Mouse (Mus musculus) stomach, embryonic 16.5 days (tissue): ENCODE results near the gene Rbm34. TPM values are rescaled to one million over a fixed set of nuclear protein-coding genes. Genes with fewer than 3 reads are reported as not detected.
A peak's percentile ranks its signal among the peaks of the same experiment; 100 is the strongest.
"Not testable (repeated sequence)": the region's sequence is repeated elsewhere in the genome, so short reads cannot be mapped to it uniquely, and the experiment has no call there.

Experiments used
- ATAC-seq: fragments of 200-750 bp; cut with Nextera tagmentation; 2 replicates; pipeline ENCODE4 v1.8.0; 2017; ENCODE audit warnings: moderate number of reproducible peaks, moderate TSS enrichment; ENCODE audit not compliant: insufficient read depth, low FRiP score
- H3K27ac ChIP-seq: fragments of 300-500 bp; sonication (generic); 2 replicates; pipeline ENCODE4 v1.5.1; 2014; ENCODE audit warnings: low read length
- H3K27me3 ChIP-seq: fragments of 300-500 bp; sonication (generic); 2 replicates; pipeline ENCODE4 v1.6.1; 2014; ENCODE audit warnings: low read length, control low read depth, mixed read lengths; ENCODE audit not compliant: control insufficient read depth, insufficient read depth
- H3K36me3 ChIP-seq: fragments of 300-500 bp; sonication (generic); 2 replicates; pipeline ENCODE4 v1.6.1; 2014; ENCODE audit warnings: low read length; ENCODE audit not compliant: control insufficient read depth, insufficient read depth
- H3K4me1 ChIP-seq: fragments of 300-500 bp; sonication (generic); 2 replicates; pipeline ENCODE4 v1.6.1; 2014; ENCODE audit warnings: low read length, control low read depth, mixed read lengths; ENCODE audit not compliant: control insufficient read depth, insufficient read depth
- H3K4me2 ChIP-seq: fragments of 300-500 bp; sonication (generic); 2 replicates; pipeline ENCODE4 v1.6.1; 2014; ENCODE audit warnings: low read depth, low read length, mixed read lengths
- H3K4me3 ChIP-seq: fragments of 300-500 bp; sonication (generic); replicated peaks from 2 replicates; pipeline ENCODE4 v1.5.1; 2014; ENCODE audit warnings: mild to moderate bottlenecking, low read length
- H3K9ac ChIP-seq: fragments of 300-500 bp; sonication (generic); 2 replicates; pipeline ENCODE4 v1.6.1; 2014; ENCODE audit warnings: low read length
- H3K9me3 ChIP-seq: fragments of 300-500 bp; sonication (generic); replicated peaks from 2 replicates; pipeline ENCODE4 v1.6.1; 2016; ENCODE audit warnings: low read length, control low read depth; ENCODE audit not compliant: control insufficient read depth
- WGBS: fragments of 180-500 bp; shearing (Covaris S2); extraction: QIAGEN DNeasy Blood & Tissue Kit; methylation state at CpG from one replicate; pipeline ENCODE4 v1.1.7; 2014; 5-methylcytosine and 5-hydroxymethylcytosine counted together
- polyA plus RNA-seq: library from polyadenylated mRNA; unstranded; fragments of >200 nt; fragmentation: Nextera tagmentation; extraction: Ambion mirVana; gene quantifications from 2 replicates; pipeline ENCODE4 v1.2.1, GENCODE M21; 2015

The Rbm34 gene
- polyA plus RNA-seq, 1 experiment from 2014 or later, result 17.8 TPM

- H3K36me3 ChIP-seq, H3K9ac ChIP-seq, H3K27ac ChIP-seq, ATAC-seq, H3K9me3 ChIP-seq, H3K27me3 ChIP-seq, H3K4me1 ChIP-seq: not testable (repeated sequence)
- peak overlapping the region; percentile 43 for H3K4me3 ChIP-seq
- peak overlapping the region; percentile 56 for H3K4me2 ChIP-seq
- 34% methylated on average over 2 of the region's 3 CpGs for WGBS
Measured at GRCm38 (mm10) chr8:126978535-126978934, 7.7 kb upstream of the Rbm34 start.

- H3K4me2 ChIP-seq, result no peak overlapping the region
- no peaks in the 10 kb centered on the region for H3K36me3 ChIP-seq
- H3K27me3 ChIP-seq, result peaks cover 3% of the 10 kb centered on the region; the same call in 1 of the 2 replicates
- no peak overlapping the region for H3K9ac ChIP-seq
- no peak overlapping the region for H3K4me3 ChIP-seq
- H3K9me3 ChIP-seq, result no peaks in the 10 kb centered on the region
- WGBS, result 81% methylated on average over 10 of the region's 10 CpGs
- no peak overlapping the region for H3K27ac ChIP-seq
- no peak for ATAC-seq
- H3K4me1 ChIP-seq, result no peaks in the 10 kb centered on the region
Measured at GRCm38 (mm10) chr8:126978028-126978427, 7.2 kb upstream of the Rbm34 start.

GRCm38 (mm10) chr8:126976608-126977348 lies 5.9 kb upstream of the Rbm34 start:
- H3K4me3 ChIP-seq, result no peak overlapping the region
- no peak overlapping the region for H3K4me2 ChIP-seq
- no peak overlapping the region for H3K9ac ChIP-seq
- no peaks in the 10 kb centered on the region for H3K36me3 ChIP-seq
- 66% methylated on average over 8 of the region's 8 CpGs for WGBS
- no peak overlapping the region for H3K27ac ChIP-seq
- ATAC-seq, result no peak
- H3K27me3 ChIP-seq, result peaks cover 3% of the 10 kb centered on the region; the same call in 1 of the 2 replicates
- H3K9me3 ChIP-seq, result no peaks in the 10 kb centered on the region
- no peaks in the 10 kb centered on the region for H3K4me1 ChIP-seq

GRCm38 (mm10) chr8:126975706-126976105 lies 4.8 kb upstream of the Rbm34 start:
- no peak overlapping the region for H3K4me2 ChIP-seq
- H3K27ac ChIP-seq, result no peak overlapping the region
- H3K4me1 ChIP-seq, result no peaks in the 10 kb centered on the region
- no peak for ATAC-seq
- no peaks in the 10 kb centered on the region for H3K9me3 ChIP-seq
- no peak overlapping the region for H3K9ac ChIP-seq
- H3K36me3 ChIP-seq, result no peaks in the 10 kb centered on the region
- 10% methylated on average over 1 of the region's 1 CpGs for WGBS
- H3K27me3 ChIP-seq, result peaks cover 3% of the 10 kb centered on the region; the same call in 1 of the 2 replicates
- no peak overlapping the region for H3K4me3 ChIP-seq

GRCm38 (mm10) chr8:126974511-126974910 lies 3.6 kb upstream of the Rbm34 start:
- ATAC-seq, result no peak
- H3K9ac ChIP-seq, result no peak overlapping the region
- H3K27ac ChIP-seq, result no peak overlapping the region
- peaks cover 3% of the 10 kb centered on the region; the same call in 1 of the 2 replicates for H3K27me3 ChIP-seq
- WGBS, result 73% methylated on average over 4 of the region's 4 CpGs
- H3K4me1 ChIP-seq, result peaks cover 4% of the 10 kb centered on the region; the same call in 1 of the 2 replicates
- no peak overlapping the region for H3K4me3 ChIP-seq
- no peak overlapping the region for H3K4me2 ChIP-seq
- no peaks in the 10 kb centered on the region for H3K9me3 ChIP-seq
- H3K36me3 ChIP-seq, result no peaks in the 10 kb centered on the region

GRCm38 (mm10) chr8:126973686-126974265 lies 2.9 kb upstream of the Rbm34 start:
- H3K36me3 ChIP-seq, result 0 out of 2 replicates have a peak, but pooled peaks cover 1% of the 10 kb centered on the region
- H3K27ac ChIP-seq, result no peak overlapping the region
- H3K27me3 ChIP-seq, result peaks cover 3% of the 10 kb centered on the region; the same call in 1 of the 2 replicates
- no peak overlapping the region for H3K4me2 ChIP-seq
- ATAC-seq, result no peak
- H3K4me1 ChIP-seq, result peaks cover 4% of the 10 kb centered on the region; the same call in 1 of the 2 replicates
- H3K9ac ChIP-seq, result no peak overlapping the region
- H3K4me3 ChIP-seq, result no peak overlapping the region
- WGBS, result 59% methylated on average over 9 of the region's 9 CpGs
- no peaks in the 10 kb centered on the region for H3K9me3 ChIP-seq

GRCm38 (mm10) chr8:126972649-126973048 lies 1.8 kb upstream of the Rbm34 start:
- ATAC-seq, result no peak
- Histone ChIP-seq H3K36me3 (0 out of 2 replicates have a peak, but pooled peaks cover 6% of the 10 kb centered on the region), H3K4me1 (peaks cover 4% of the 10 kb centered on the region; the same call in 1 of the 2 replicates), H3K9ac (no peak overlapping the region), H3K27ac (no peak overlapping the region), H3K4me2 (no peak overlapping the region), H3K27me3 (peaks cover 3% of the 10 kb centered on the region; the same call in 1 of the 2 replicates), H3K4me3 (no peak overlapping the region), H3K9me3 (no peaks in the 10 kb centered on the region)
- 70% methylated on average over 2 of the region's 2 CpGs for WGBS

- Histone ChIP-seq H3K4me1 (peaks cover 4% of the 10 kb centered on the region; the same call in 1 of the 2 replicates), H3K4me3 (no peak overlapping the region), H3K27ac (no peak overlapping the region), H3K4me2 (no peak overlapping the region), H3K9me3 (no peaks in the 10 kb centered on the region), H3K27me3 (peaks cover 3% of the 10 kb centered on the region; the same call in 1 of the 2 replicates), H3K9ac (no peak overlapping the region), H3K36me3 (0 out of 2 replicates have a peak, but pooled peaks cover 6% of the 10 kb centered on the region)
- WGBS, result 87% methylated on average over 2 of the region's 2 CpGs
- no peak for ATAC-seq
Measured at GRCm38 (mm10) chr8:126972102-126972501, 1.2 kb upstream of the Rbm34 start.

- 0 out of 2 replicates have a peak, but pooled peaks cover 6% of the 10 kb centered on the region for H3K36me3 ChIP-seq
- H3K4me3 ChIP-seq, result peak overlapping the region; percentile 80
- 6% methylated on average over 13 of the region's 13 CpGs for WGBS
- H3K27me3 ChIP-seq, result peaks cover under 1% of the 10 kb centered on the region; the same call in 1 of the 2 replicates
- ATAC-seq, result no peak
- peak overlapping the region; percentile 88 for H3K4me2 ChIP-seq
- H3K9me3 ChIP-seq, result no peaks in the 10 kb centered on the region
- H3K9ac ChIP-seq, result peak overlapping the region; percentile 76
- peak overlapping the region; percentile 87 for H3K27ac ChIP-seq
- peaks cover 4% of the 10 kb centered on the region; the same call in 1 of the 2 replicates for H3K4me1 ChIP-seq
Measured at GRCm38 (mm10) chr8:126971314-126971664, 418 bp upstream of the Rbm34 start.
